Mouse (Mus musculus) adrenal gland, postnatal 36 days (tissue): ENCODE data around the gene Cstl1. TPM values are rescaled to one million over a fixed set of nuclear protein-coding genes. Genes with fewer than 3 reads are reported as not detected.
"Not testable (repeated sequence)": the region's sequence is repeated elsewhere in the genome, so short reads cannot be mapped to it uniquely, and the experiment has no call there.

Source experiments
- DNase-seq, 2 experiments: peaks; one replicate each; pipeline ENCODE4 v3.0.0; 2021; ENCODE audit warnings: mixed read lengths in 1 of 2
- long read RNA-seq, 2 experiments: library from polyadenylated mRNA; stranded (forward); transcript quantifications; one replicate each; pipeline ENCODE4 v2.0.0; 2021; ENCODE audit warnings: borderline sequencing depth in 2 of 2
- total RNA-seq, 2 experiments: library from RNA; stranded (reverse); gene quantifications; 2 replicates each; pipeline ENCODE4 v1.2.3; 2021

Cstl1 gene
- total RNA-seq, result under 1 TPM; 0.49 to 0.89 TPM
- long read RNA-seq, experiment 1, partial matches to known transcripts, result 0 of 1 reads
- long read RNA-seq, experiment 1, other reads (novel, unspliced or antisense), result 1 of 1 reads
- long read RNA-seq, experiment 2, result 0 reads

GRCm38 (mm10) chr2:148750058-148750457, at the start of gene Cstl1:
Gene Cstl1 (plus strand): TSS chr2:148750358.
- no peak for DNase-seq

- DNase-seq, result no peak
Observed at GRCm38 (mm10) chr2:148706409-148707201, 43.6 kb upstream of the Cstl1 start.

- no peak for DNase-seq
Observed at GRCm38 (mm10) chr2:148707202-148707530, 43.0 kb upstream of the Cstl1 start.

GRCm38 (mm10) chr2:148712326-148712725, 37.8 kb upstream of the Cstl1 start:
- DNase-seq, result no peak

GRCm38 (mm10) chr2:148717072-148717471, 33.1 kb upstream of the Cstl1 start:
- no peak for DNase-seq

- DNase-seq, result peak; percentile 11 to 16
Observed at GRCm38 (mm10) chr2:148719271-148719995, 30.7 kb upstream of the Cstl1 start.

GRCm38 (mm10) chr2:148731614-148732326, 18.4 kb upstream of the Cstl1 start:
- DNase-seq, result peak; percentile 46 to 60

- DNase-seq, result peak; percentile 96 to 98
Observed at GRCm38 (mm10) chr2:148732327-148733000, 17.7 kb upstream of the Cstl1 start, which contains the start of gene Napb. Gene Napb (minus strand): TSS chr2:148732467.

GRCm38 (mm10) chr2:148743001-148743400, 7.2 kb upstream of the Cstl1 start:
- DNase-seq, result no peak

- DNase-seq, result peak in 1 of 2 experiments; percentile 15
Observed at GRCm38 (mm10) chr2:148743846-148744407, 6.2 kb upstream of the Cstl1 start.

- peak; percentile 66 to 83 for DNase-seq
Observed at GRCm38 (mm10) chr2:148751893-148752813, 2.0 kb downstream of the Cstl1 start.

- no peak for DNase-seq
Observed at GRCm38 (mm10) chr2:148754310-148754846, 4.2 kb downstream of the Cstl1 start.

GRCm38 (mm10) chr2:148763648-148764388, 13.7 kb downstream of the Cstl1 start:
- no peak for DNase-seq

GRCm38 (mm10) chr2:148771397-148771796, 21.2 kb downstream of the Cstl1 start, which contains the start of gene Cst11:
Gene Cst11 (minus strand): TSS chr2:148771497.
- not testable (repeated sequence) for DNase-seq

- DNase-seq, result no peak
Observed at GRCm38 (mm10) chr2:148781709-148782108, 31.6 kb downstream of the Cstl1 start, which contains the start of gene 8030411F24Rik. Gene 8030411F24Rik (plus strand): TSS chr2:148782009.

- DNase-seq, result no peak
Observed at GRCm38 (mm10) chr2:148789142-148789541, 39.0 kb downstream of the Cstl1 start, which contains the start of gene Cst12. Gene Cst12 (plus strand): TSS chr2:148789361.

GRCm38 (mm10) chr2:148798485-148798884, 48.3 kb downstream of the Cstl1 start, which contains the start of gene Cst8:
Gene Cst8 (plus strand): TSS chr2:148798785.
- DNase-seq, result peak in 1 of 2 experiments; percentile 17

GRCm38 (mm10) chr2:148801491-148801921, 51.3 kb downstream of the Cstl1 start:
- no peak for DNase-seq
